Mouse (Mus musculus) erythroblast, embryonic 14.5 days (primary cell): ENCODE results near the gene Hnrnpd. TPM values are rescaled to one million over a fixed set of nuclear protein-coding genes. Genes with fewer than 3 reads are reported as not detected.

ENCODE experiments used
- H3K27me3 ChIP-seq: 2 replicates; pipeline ENCODE4 v1.6.1; 2012; ENCODE audit warnings: inconsistent platforms; ENCODE audit not compliant: control insufficient read depth
- H3K36me3 ChIP-seq: 2 replicates; pipeline ENCODE4 v1.6.1; 2012; ENCODE audit warnings: mild to moderate bottlenecking, inconsistent platforms; ENCODE audit not compliant: control insufficient read depth
- H3K4me1 ChIP-seq: 2 replicates; pipeline ENCODE4 v1.6.1; 2012; ENCODE audit warnings: inconsistent platforms; ENCODE audit not compliant: control insufficient read depth
- H3K4me3 ChIP-seq: replicated peaks from 2 replicates; pipeline ENCODE3; 2012; ENCODE audit warnings: moderate library complexity, mild to moderate bottlenecking, inconsistent platforms
- H3K9me3 ChIP-seq: 2 replicates; pipeline ENCODE4 v1.6.1; 2012; ENCODE audit warnings: low read length, inconsistent platforms, mixed read lengths; ENCODE audit not compliant: control insufficient read depth
- GATA1 ChIP-seq: IDR thresholded peaks from 2 replicates; pipeline ENCODE4 v1.6.1; 2012; ENCODE audit warnings: low read length, inconsistent platforms, mixed read lengths
- TAL1 ChIP-seq: IDR thresholded peaks from 3 replicates; pipeline ENCODE4 v1.6.1; 2012; ENCODE audit warnings: low read length, inconsistent platforms, mixed read lengths
- polyA plus RNA-seq: library from polyadenylated mRNA; stranded (reverse); fragments of >175 nt; gene quantifications from 2 replicates; pipeline ENCODE4 v1.2.3, GENCODE M21; 2012

Gene Hnrnpd
- polyA plus RNA-seq, 1 experiment: 47.2 TPM

- TF ChIP-seq GATA1 (no peak), TAL1 (no peak)
- Histone ChIP-seq H3K4me3 (peak overlapping the region; percentile 97), H3K27me3 (no peaks in the 10 kb centered on the region), H3K9me3 (peaks cover 2% of the 10 kb centered on the region; the same call in 1 of the 2 replicates), H3K4me1 (peaks cover 48% of the 10 kb centered on the region), H3K36me3 (peaks cover 65% of the 10 kb centered on the region)
These were observed 3.0 kb downstream of the Hnrnpd start for GRCm38 (mm10) chr5:99975776-99976175.

GRCm38 (mm10) chr5:99975061-99975460 is 3.7 kb downstream of the Hnrnpd start:
- TF ChIP-seq GATA1 (no peak), TAL1 (no peak)
- H3K36me3 ChIP-seq: peaks cover 68% of the 10 kb centered on the region
- peaks cover 46% of the 10 kb centered on the region for H3K4me1 ChIP-seq
- no peaks in the 10 kb centered on the region for H3K9me3 ChIP-seq
- H3K27me3 ChIP-seq: no peaks in the 10 kb centered on the region
- H3K4me3 ChIP-seq: peak overlapping the region; percentile 97

GRCm38 (mm10) chr5:99973941-99974340 is 4.8 kb downstream of the Hnrnpd start:
- peaks cover 79% of the 10 kb centered on the region for H3K36me3 ChIP-seq
- H3K27me3 ChIP-seq: no peaks in the 10 kb centered on the region
- peaks cover 41% of the 10 kb centered on the region for H3K4me1 ChIP-seq
- TF ChIP-seq TAL1 (no peak), GATA1 (no peak)
- H3K4me3 ChIP-seq: peak overlapping the region; percentile 29
- H3K9me3 ChIP-seq: no peaks in the 10 kb centered on the region

- no peaks in the 10 kb centered on the region for H3K4me1 ChIP-seq
- H3K27me3 ChIP-seq: no peaks in the 10 kb centered on the region
- no peaks in the 10 kb centered on the region for H3K9me3 ChIP-seq
- no peak overlapping the region for H3K4me3 ChIP-seq
- TF ChIP-seq GATA1 (no peak), TAL1 (no peak)
- peaks cover 98% of the 10 kb centered on the region for H3K36me3 ChIP-seq
These were observed 18.8 kb downstream of the Hnrnpd start for GRCm38 (mm10) chr5:99959960-99960359.

- no peak overlapping the region for H3K4me3 ChIP-seq
- H3K9me3 ChIP-seq: no peaks in the 10 kb centered on the region
- H3K36me3 ChIP-seq: peaks cover 98% of the 10 kb centered on the region
- H3K4me1 ChIP-seq: no peaks in the 10 kb centered on the region
- H3K27me3 ChIP-seq: no peaks in the 10 kb centered on the region
- TF ChIP-seq GATA1 (no peak), TAL1 (no peak)
These were observed 19.4 kb downstream of the Hnrnpd start for GRCm38 (mm10) chr5:99959236-99959936.

- H3K36me3 ChIP-seq: peaks cover 96% of the 10 kb centered on the region
- H3K27me3 ChIP-seq: no peaks in the 10 kb centered on the region
- TF ChIP-seq TAL1: no peak
- TF ChIP-seq GATA1: no peak
These were observed 20.1 kb downstream of the Hnrnpd start for GRCm38 (mm10) chr5:99958666-99959065.

GRCm38 (mm10) chr5:99953883-99954282 is 24.9 kb downstream of the Hnrnpd start:
- H3K9me3 ChIP-seq: no peaks in the 10 kb centered on the region
- H3K36me3 ChIP-seq: peaks cover 83% of the 10 kb centered on the region
- H3K4me3 ChIP-seq: no peak overlapping the region
- H3K4me1 ChIP-seq: no peaks in the 10 kb centered on the region
- TF ChIP-seq TAL1 (no peak), GATA1 (no peak)
- no peaks in the 10 kb centered on the region for H3K27me3 ChIP-seq

More at GRCm38 (mm10) chr5:99958666-99959065, 20.1 kb downstream of the Hnrnpd start:
- Histone ChIP-seq H3K4me1 (no peaks in the 10 kb centered on the region), H3K9me3 (no peaks in the 10 kb centered on the region), H3K4me3 (no peak overlapping the region)

GRCm38 (mm10) chr5:99952513-99952912 is 26.2 kb downstream of the Hnrnpd start:
- Histone ChIP-seq H3K27me3 (no peaks in the 10 kb centered on the region), H3K36me3 (peaks cover 70% of the 10 kb centered on the region), H3K4me1 (no peaks in the 10 kb centered on the region), H3K4me3 (no peak overlapping the region), H3K9me3 (no peaks in the 10 kb centered on the region)
- no peak for TF ChIP-seq TAL1
- no peak for TF ChIP-seq GATA1

- Histone ChIP-seq H3K9me3 (peaks cover 21% of the 10 kb centered on the region), H3K27me3 (no peaks in the 10 kb centered on the region), H3K4me1 (no peaks in the 10 kb centered on the region), H3K36me3 (no peaks in the 10 kb centered on the region; the same call in 1 of the 2 replicates), H3K4me3 (no peak overlapping the region)
- TF ChIP-seq GATA1 (no peak), TAL1 (no peak)
These were observed 36.8 kb downstream of the Hnrnpd start for GRCm38 (mm10) chr5:99941776-99942502.
